Mouse (Mus musculus) WW6 (cell line): ENCODE measurements around the gene Dnajc25.
A peak's percentile ranks its signal among the peaks of the same experiment; 100 is the strongest.

Source experiments
- DNase-seq: peaks from one replicate; pipeline ENCODE4 v3.0.0-alpha.2; 2013; ENCODE audit warnings: low read depth, low spot score

The Dnajc25 gene

GRCm38 (mm10) chr4:59003806-59004200 lies 8.9 kb downstream of the Dnajc25 start:
- DNase-seq, result no peak

GRCm38 (mm10) chr4:59006211-59006610 lies 11.3 kb downstream of the Dnajc25 start:
- DNase-seq, result no peak

- no peak for DNase-seq
Observed at GRCm38 (mm10) chr4:59007016-59007415, 12.2 kb downstream of the Dnajc25 start.

GRCm38 (mm10) chr4:59007974-59008373 lies 13.1 kb downstream of the Dnajc25 start:
- DNase-seq, result no peak

- DNase-seq, result no peak
Observed at GRCm38 (mm10) chr4:59009186-59009585, 14.3 kb downstream of the Dnajc25 start.

GRCm38 (mm10) chr4:59009696-59010095 lies 14.8 kb downstream of the Dnajc25 start:
- DNase-seq, result no peak

- DNase-seq, result no peak
Observed at GRCm38 (mm10) chr4:59011446-59011845, 16.6 kb downstream of the Dnajc25 start.

- DNase-seq, result no peak
Observed at GRCm38 (mm10) chr4:59015181-59015580, 20.3 kb downstream of the Dnajc25 start.

- no peak for DNase-seq
Observed at GRCm38 (mm10) chr4:59016922-59017321, 22.1 kb downstream of the Dnajc25 start.

- DNase-seq, result no peak
Observed at GRCm38 (mm10) chr4:59034325-59034917, 39.6 kb downstream of the Dnajc25 start.

- no peak for DNase-seq
Observed at GRCm38 (mm10) chr4:59034918-59035785, 40.3 kb downstream of the Dnajc25 start, which contains the start of gene Gng10. TSS of gene Gng10 (plus strand) at chr4:59035088.

GRCm38 (mm10) chr4:59035786-59036350 lies 41.0 kb downstream of the Dnajc25 start:
- DNase-seq, result no peak

- no peak for DNase-seq
Observed at GRCm38 (mm10) chr4:59036490-59037127, 41.7 kb downstream of the Dnajc25 start.

GRCm38 (mm10) chr4:59037525-59037924 lies 42.7 kb downstream of the Dnajc25 start:
- no peak for DNase-seq

GRCm38 (mm10) chr4:59040397-59041287 lies 45.8 kb downstream of the Dnajc25 start:
- DNase-seq, result no peak

GRCm38 (mm10) chr4:59043074-59043473 lies 48.2 kb downstream of the Dnajc25 start:
- no peak for DNase-seq

- DNase-seq, result no peak
Observed at GRCm38 (mm10) chr4:59043891-59044290, 49.0 kb downstream of the Dnajc25 start.

- DNase-seq, result no peak
Observed at GRCm38 (mm10) chr4:59047222-59047621, 52.4 kb downstream of the Dnajc25 start.

GRCm38 (mm10) chr4:59051081-59051480 lies 56.2 kb downstream of the Dnajc25 start:
- no peak for DNase-seq

- no peak for DNase-seq
Observed at GRCm38 (mm10) chr4:59057929-59058328, 63.1 kb downstream of the Dnajc25 start.

GRCm38 (mm10) chr4:59062526-59062925 lies 67.7 kb downstream of the Dnajc25 start:
- peak; percentile 42 for DNase-seq
